Mouse (Mus musculus): ENCODE results near the gene Samd9l. TPM values are rescaled to one million over a fixed set of nuclear protein-coding genes. Genes with fewer than 3 reads are reported as not detected.
"Not testable (repeated sequence)": the region's sequence is repeated elsewhere in the genome, so short reads cannot be mapped to it uniquely, and the experiment has no call there.

Samd9l gene
- 7.5 and 8.0 TPM in 2 replicates for polyA plus RNA-seq (2015; fragmentation: Nextera tagmentation; extraction: Ambion mirVana)

GRCm38 (mm10) chr6:3399340-3400068 is at the start of gene Samd9l:
Gene Samd9l, minus strand, starts transcription at chr6:3399572.
- peak; percentile 92 for DNase-seq (ENCODE audit: low spot score)
- WGBS = 28% methylated on average over 4 of the region's 4 CpGs
- Histone ChIP-seq H3K4me3 (ENCODE audit: low read depth, low read length) (peak within 1 kb of the TSS; percentile 34), H3K4me2 (replicated peaks; ENCODE audit: low read depth, low read length) (peak within 1 kb of the TSS; percentile 38)
- H3K9ac ChIP-seq (replicated peaks; ENCODE audit: low read depth); H3K36me3 ChIP-seq (ENCODE audit: insufficient read depth, low read length); H3K9me3 ChIP-seq (ENCODE audit: low read length); H3K4me1 ChIP-seq (ENCODE audit: insufficient read depth, low read depth, low read length); H3K27ac ChIP-seq (ENCODE audit: low read length); H3K27me3 ChIP-seq (replicated peaks; ENCODE audit: insufficient read depth, low read length): not testable (repeated sequence)
- peak; percentile 44 for TF ChIP-seq EP300 (IDR thresholded peaks at IDR 0.05)
- TF ChIP-seq CTCF (IDR thresholded peaks at IDR 0.05) = peak; percentile 63
- ATAC-seq = peak; percentile 65

- no peaks in the 10 kb centered on the region for H3K36me3 ChIP-seq (ENCODE audit: insufficient read depth, low read length)
- no peaks in the 10 kb centered on the region for H3K4me1 ChIP-seq (ENCODE audit: insufficient read depth, low read depth, low read length)
- no peaks in the 10 kb centered on the region for H3K9me3 ChIP-seq (ENCODE audit: low read length)
- ATAC-seq (peak; percentile 85), DNase-seq (ENCODE audit: low spot score) (peak; percentile 80)
- H3K27me3 ChIP-seq (replicated peaks; ENCODE audit: insufficient read depth, low read length) = no peaks in the 10 kb centered on the region
- WGBS = 5% methylated on average over 5 of the region's 5 CpGs
- H3K4me2 ChIP-seq (replicated peaks; ENCODE audit: low read depth, low read length) = no peak overlapping the region
- no peak overlapping the region for H3K4me3 ChIP-seq (ENCODE audit: low read depth, low read length)
- no peak overlapping the region for H3K27ac ChIP-seq (ENCODE audit: low read length)
- TF ChIP-seq CTCF (IDR thresholded peaks at IDR 0.05) (peak; percentile 100), EP300 (IDR thresholded peaks at IDR 0.05) (no peak)
- no peak overlapping the region for H3K9ac ChIP-seq (replicated peaks; ENCODE audit: low read depth)
Measured at GRCm38 (mm10) chr6:3447404-3447803, 48.0 kb upstream of the Samd9l start.

DNA sequence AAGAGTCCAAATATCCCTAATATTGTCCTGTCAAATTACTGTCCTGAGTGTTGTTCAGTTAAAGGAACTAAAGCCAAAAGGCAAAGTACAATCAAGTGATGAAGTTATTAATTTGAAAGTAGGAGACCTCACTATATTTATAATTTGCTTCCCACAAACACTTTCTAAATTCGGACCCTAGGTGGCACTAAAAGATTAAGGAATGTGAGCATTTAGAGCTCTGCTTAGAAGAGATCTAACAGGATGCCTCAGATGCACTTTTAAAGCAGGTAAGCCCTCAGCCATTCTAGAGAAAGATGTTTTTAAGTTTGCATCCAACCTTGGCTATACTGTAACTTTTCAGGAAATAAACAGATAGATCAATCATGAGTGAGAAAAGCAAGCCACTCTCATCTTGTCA is 44.5 kb upstream of the Samd9l start:
- TF ChIP-seq EP300 (IDR thresholded peaks at IDR 0.05) (no peak), CTCF (IDR thresholded peaks at IDR 0.05) (no peak)
- H3K36me3 ChIP-seq (ENCODE audit: insufficient read depth, low read length) = no peaks in the 10 kb centered on the region
- H3K4me1 ChIP-seq (ENCODE audit: insufficient read depth, low read depth, low read length) = no peaks in the 10 kb centered on the region
- no peak overlapping the region for H3K27ac ChIP-seq (ENCODE audit: low read length)
- no peak overlapping the region for H3K4me2 ChIP-seq (replicated peaks; ENCODE audit: low read depth, low read length)
- H3K27me3 ChIP-seq (replicated peaks; ENCODE audit: insufficient read depth, low read length) = no peaks in the 10 kb centered on the region
- WGBS = 13% methylated on average over 1 of the region's 1 CpGs
- no peak overlapping the region for H3K4me3 ChIP-seq (ENCODE audit: low read depth, low read length)
- DNase-seq (ENCODE audit: low spot score) (no peak), ATAC-seq (no peak)
- H3K9me3 ChIP-seq (ENCODE audit: low read length) = no peaks in the 10 kb centered on the region
- no peak overlapping the region for H3K9ac ChIP-seq (replicated peaks; ENCODE audit: low read depth)

- Histone ChIP-seq H3K9ac (replicated peaks; ENCODE audit: low read depth) (no peak overlapping the region), H3K27ac (ENCODE audit: low read length) (no peak overlapping the region), H3K36me3 (ENCODE audit: insufficient read depth, low read length) (no peaks in the 10 kb centered on the region), H3K27me3 (replicated peaks; ENCODE audit: insufficient read depth, low read length) (no peaks in the 10 kb centered on the region), H3K9me3 (ENCODE audit: low read length) (no peaks in the 10 kb centered on the region), H3K4me3 (ENCODE audit: low read depth, low read length) (no peak overlapping the region), H3K4me1 (ENCODE audit: insufficient read depth, low read depth, low read length) (no peaks in the 10 kb centered on the region), H3K4me2 (replicated peaks; ENCODE audit: low read depth, low read length) (no peak overlapping the region)
- DNase-seq (ENCODE audit: low spot score) = no peak
- ATAC-seq = no peak
- TF ChIP-seq EP300 (IDR thresholded peaks at IDR 0.05) (no peak), CTCF (IDR thresholded peaks at IDR 0.05) (no peak)
Measured at GRCm38 (mm10) chr6:3436087-3436486, 36.7 kb upstream of the Samd9l start.

- WGBS = 80% methylated on average over 2 of the region's 2 CpGs
- H3K4me2 ChIP-seq (replicated peaks; ENCODE audit: low read depth, low read length); ATAC-seq; H3K9ac ChIP-seq (replicated peaks; ENCODE audit: low read depth); H3K27me3 ChIP-seq (replicated peaks; ENCODE audit: insufficient read depth, low read length); H3K27ac ChIP-seq (ENCODE audit: low read length); H3K36me3 ChIP-seq (ENCODE audit: insufficient read depth, low read length); H3K4me3 ChIP-seq (ENCODE audit: low read depth, low read length); H3K9me3 ChIP-seq (ENCODE audit: low read length); H3K4me1 ChIP-seq (ENCODE audit: insufficient read depth, low read depth, low read length); DNase-seq (ENCODE audit: low spot score): not testable (repeated sequence)
Measured at GRCm38 (mm10) chr6:3430976-3431375, 31.6 kb upstream of the Samd9l start.

DNA sequence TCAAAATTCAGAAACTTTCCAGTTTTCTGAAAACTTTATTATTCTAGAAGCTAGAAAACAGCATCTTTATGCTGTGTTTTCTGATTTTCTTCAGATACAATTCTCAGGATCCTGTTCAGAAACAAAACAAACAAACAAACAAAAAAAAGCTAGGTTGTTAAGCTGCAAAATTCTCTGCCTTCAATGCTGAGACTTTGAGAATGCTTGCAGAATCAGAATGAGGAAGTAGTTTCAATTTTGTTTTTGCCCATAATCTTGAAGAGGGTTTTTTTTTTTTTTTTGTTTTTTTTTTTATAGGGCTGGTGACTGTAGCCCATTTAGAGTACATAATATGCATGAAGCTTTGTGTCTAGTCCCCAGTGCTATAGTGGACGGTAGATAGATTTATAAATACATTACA is 27.7 kb upstream of the Samd9l start:
- 73% methylated on average over 1 of the region's 1 CpGs for WGBS
- no peak overlapping the region for H3K4me2 ChIP-seq (replicated peaks; ENCODE audit: low read depth, low read length)
- DNase-seq (ENCODE audit: low spot score) = no peak
- H3K4me1 ChIP-seq (ENCODE audit: insufficient read depth, low read depth, low read length) = no peaks in the 10 kb centered on the region
- no peak overlapping the region for H3K27ac ChIP-seq (ENCODE audit: low read length)
- H3K9ac ChIP-seq (replicated peaks; ENCODE audit: low read depth) = no peak overlapping the region
- no peaks in the 10 kb centered on the region for H3K9me3 ChIP-seq (ENCODE audit: low read length)
- ATAC-seq = no peak
- no peak overlapping the region for H3K4me3 ChIP-seq (ENCODE audit: low read depth, low read length)
- no peak for TF ChIP-seq EP300 (IDR thresholded peaks at IDR 0.05)
- TF ChIP-seq CTCF (IDR thresholded peaks at IDR 0.05) = no peak
- no peaks in the 10 kb centered on the region for H3K27me3 ChIP-seq (replicated peaks; ENCODE audit: insufficient read depth, low read length)
- no peaks in the 10 kb centered on the region for H3K36me3 ChIP-seq (ENCODE audit: insufficient read depth, low read length)

DNA sequence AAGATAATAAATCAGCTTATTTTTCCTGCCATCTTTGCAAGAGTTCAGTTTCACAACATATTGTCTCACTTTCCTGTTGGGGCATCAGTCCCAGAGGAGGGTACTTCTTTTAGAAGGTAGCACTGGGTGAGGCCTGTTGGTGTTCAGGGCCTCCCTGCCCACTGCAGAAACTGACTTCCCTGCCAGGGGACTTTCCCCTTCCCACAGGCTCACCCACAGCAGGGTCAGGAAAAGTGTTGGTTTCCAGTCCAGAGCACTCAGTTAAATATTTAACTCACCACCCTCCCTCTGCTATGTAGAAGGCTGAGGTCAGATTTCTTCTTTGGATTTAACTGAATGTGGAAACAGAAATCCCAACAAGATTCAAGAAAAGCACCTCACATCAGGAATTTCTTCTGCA is 26.0 kb upstream of the Samd9l start:
- H3K36me3 ChIP-seq (ENCODE audit: insufficient read depth, low read length); H3K4me2 ChIP-seq (replicated peaks; ENCODE audit: low read depth, low read length); H3K4me3 ChIP-seq (ENCODE audit: low read depth, low read length); H3K27ac ChIP-seq (ENCODE audit: low read length); DNase-seq (ENCODE audit: low spot score); H3K9me3 ChIP-seq (ENCODE audit: low read length); H3K4me1 ChIP-seq (ENCODE audit: insufficient read depth, low read depth, low read length); H3K9ac ChIP-seq (replicated peaks; ENCODE audit: low read depth); H3K27me3 ChIP-seq (replicated peaks; ENCODE audit: insufficient read depth, low read length): not testable (repeated sequence)
- ATAC-seq = peak; percentile 40; the same call in 1 of the 2 replicates

DNA sequence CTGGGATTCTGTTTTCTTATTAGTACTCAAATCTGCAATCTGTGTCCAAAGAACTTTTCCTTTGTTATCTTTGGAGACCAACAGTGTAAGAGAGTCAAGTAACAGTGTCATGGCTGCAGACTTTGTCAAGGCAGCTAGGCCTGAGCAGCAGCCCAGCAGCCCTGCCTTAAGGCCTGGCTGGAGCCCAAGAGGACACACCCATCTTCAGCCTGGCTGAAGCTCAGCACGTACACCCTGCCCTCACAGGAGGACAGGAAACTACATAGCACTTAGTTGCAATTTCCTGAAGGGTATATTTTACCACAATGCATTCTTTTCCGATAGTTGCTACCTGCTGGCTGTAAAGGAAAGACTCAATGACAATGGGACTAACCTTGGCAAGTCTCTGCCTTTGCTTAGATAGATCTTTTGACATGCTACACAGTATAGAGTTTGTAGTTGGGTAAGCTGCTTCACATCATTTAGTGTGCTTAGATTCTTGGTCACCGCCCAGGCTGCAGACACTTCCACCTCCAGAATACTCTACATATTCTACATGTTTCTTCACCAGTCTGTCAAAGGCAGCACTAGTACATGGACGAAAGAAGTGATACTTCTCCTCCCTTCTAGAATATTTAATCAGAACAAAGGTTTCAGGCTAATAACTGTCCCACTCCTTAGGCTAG is 25.4 kb upstream of the Samd9l start:
- not testable (repeated sequence) for H3K27ac ChIP-seq (ENCODE audit: low read length); H3K4me2 ChIP-seq (replicated peaks; ENCODE audit: low read depth, low read length); DNase-seq (ENCODE audit: low spot score); H3K27me3 ChIP-seq (replicated peaks; ENCODE audit: insufficient read depth, low read length); H3K9ac ChIP-seq (replicated peaks; ENCODE audit: low read depth); H3K4me3 ChIP-seq (ENCODE audit: low read depth, low read length); H3K9me3 ChIP-seq (ENCODE audit: low read length); H3K36me3 ChIP-seq (ENCODE audit: insufficient read depth, low read length); H3K4me1 ChIP-seq (ENCODE audit: insufficient read depth, low read depth, low read length)
- WGBS = 11% methylated on average over 1 of the region's 4 CpGs
- peak; percentile 89 for ATAC-seq

- not testable (repeated sequence) for ATAC-seq; H3K9me3 ChIP-seq (ENCODE audit: low read length); H3K9ac ChIP-seq (replicated peaks; ENCODE audit: low read depth); H3K4me1 ChIP-seq (ENCODE audit: insufficient read depth, low read depth, low read length); DNase-seq (ENCODE audit: low spot score); H3K27ac ChIP-seq (ENCODE audit: low read length); H3K27me3 ChIP-seq (replicated peaks; ENCODE audit: insufficient read depth, low read length); H3K36me3 ChIP-seq (ENCODE audit: insufficient read depth, low read length)
- peak overlapping the region; percentile 34; the same call in 1 of the 2 replicates for H3K4me3 ChIP-seq (ENCODE audit: low read depth, low read length)
- peak overlapping the region; percentile 38 for H3K4me2 ChIP-seq (replicated peaks; ENCODE audit: low read depth, low read length)
- 62% methylated on average over 3 of the region's 7 CpGs for WGBS
Measured at GRCm38 (mm10) chr6:3397182-3397906, 2.0 kb downstream of the Samd9l start.

Measured in lung, postnatal 0 days (tissue).